Mouse (Mus musculus) CH12F3 (cell line): ENCODE measurements around the gene Zmym5.
"Not testable (repeated sequence)": the region's sequence is repeated elsewhere in the genome, so short reads cannot be mapped to it uniquely, and the experiment has no call there.

Source experiments
- in situ Hi-C: fragments of 300-500 bp; cut with MboI; formaldehyde crosslinking; loops from 2 replicates; pipeline ENCODE4 v1.14.3; 2020; ENCODE audit warnings: low sequenced_read_pairs

Zmym5 gene

GRCm38 (mm10) chr14:56777360-56778136 lies 34.0 kb downstream of the Zmym5 start:
- in situ Hi-C loops: no loop called here

- in situ Hi-C loops: no loop called here
Observed at GRCm38 (mm10) chr14:56776571-56777238, 34.8 kb downstream of the Zmym5 start.

GRCm38 (mm10) chr14:56775416-56775815 lies 36.1 kb downstream of the Zmym5 start:
- in situ Hi-C loops: no loop called here

- in situ Hi-C loops: not testable (repeated sequence)
Observed at GRCm38 (mm10) chr14:56766438-56766837, 45.1 kb downstream of the Zmym5 start.

- in situ Hi-C loops: not testable (repeated sequence)
Observed at GRCm38 (mm10) chr14:56765117-56765516, 46.4 kb downstream of the Zmym5 start.

GRCm38 (mm10) chr14:56751282-56751681 lies 60.2 kb downstream of the Zmym5 start:
- in situ Hi-C loops: no loop called here
